Mouse (Mus musculus) adrenal gland, adult 8-10 months (tissue): ENCODE measurements around the gene Hbp1. TPM values are rescaled to one million over a fixed set of nuclear protein-coding genes. Genes with fewer than 3 reads are reported as not detected.
A peak's percentile ranks its signal among the peaks of the same experiment; 100 is the strongest.

Experiments used
- DNase-seq: peaks from one replicate; pipeline ENCODE4 v3.0.0; 2022
- total RNA-seq, 4 experiments: library from RNA; stranded (reverse); gene quantifications; 2 replicates each; pipeline ENCODE4 v1.2.4; 2022

Gene Hbp1
- total RNA-seq, 4 experiments from 2014 or later, result 84.3 to 114 (median 91.1) TPM

GRCm38 (mm10) chr12:31949193-31949741 is 1.1 kb downstream of the Hbp1 start:
- DNase-seq, result peak; percentile 89

GRCm38 (mm10) chr12:31948101-31949000 is 2.0 kb downstream of the Hbp1 start:
- DNase-seq, result no peak

GRCm38 (mm10) chr12:31947476-31947875 is 2.9 kb downstream of the Hbp1 start:
- no peak for DNase-seq

- DNase-seq, result no peak
These were observed 5.9 kb downstream of the Hbp1 start for GRCm38 (mm10) chr12:31944405-31944804.

DNA sequence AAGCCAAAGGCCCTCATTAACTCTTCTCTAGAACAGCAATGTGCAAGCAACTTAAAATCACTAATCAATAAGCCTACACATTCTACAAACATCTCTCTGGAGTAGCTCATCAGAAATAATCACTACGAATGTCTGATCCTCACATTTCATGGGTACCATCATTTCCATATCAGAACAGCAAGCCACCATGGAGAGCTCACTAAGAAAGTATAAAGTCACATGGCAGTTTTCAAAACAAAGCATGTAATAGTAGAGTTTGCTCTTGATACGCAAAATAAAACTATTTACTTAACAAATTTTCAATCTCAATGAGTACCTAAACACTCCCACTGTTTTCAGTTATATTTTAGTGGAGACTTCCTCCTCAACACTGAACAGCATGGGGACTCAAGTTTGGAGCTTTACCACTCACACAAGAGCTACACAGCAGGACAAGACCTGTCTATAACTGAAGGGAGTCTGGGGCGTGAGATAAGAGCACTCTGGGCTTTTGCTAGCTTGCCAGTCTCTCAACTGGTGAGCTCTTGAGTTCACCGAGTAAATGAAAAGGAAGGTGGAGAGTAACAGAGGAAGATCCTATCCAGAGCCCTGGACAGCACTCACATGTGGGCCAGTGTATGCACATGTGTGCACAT is 7.2 kb downstream of the Hbp1 start:
- DNase-seq, result no peak

DNA sequence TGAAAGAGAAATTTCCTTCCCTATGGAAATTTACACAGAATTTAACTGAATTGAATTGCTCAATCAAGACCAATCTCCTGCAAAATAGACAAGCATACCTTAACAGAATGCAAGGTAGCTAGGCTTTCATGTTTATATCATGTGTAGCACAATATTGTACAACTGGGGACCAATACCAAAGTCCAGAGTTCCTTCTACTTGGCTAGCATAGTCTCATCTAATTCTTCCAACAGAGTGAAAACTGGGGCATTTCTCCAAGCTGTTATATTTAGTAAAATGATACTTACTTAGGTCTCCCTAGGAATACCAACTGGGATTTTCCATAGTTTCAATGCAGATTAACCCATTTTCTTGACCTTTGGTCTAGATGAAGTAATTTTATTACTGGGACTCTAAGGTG is 11.3 kb downstream of the Hbp1 start:
- DNase-seq, result no peak

DNA sequence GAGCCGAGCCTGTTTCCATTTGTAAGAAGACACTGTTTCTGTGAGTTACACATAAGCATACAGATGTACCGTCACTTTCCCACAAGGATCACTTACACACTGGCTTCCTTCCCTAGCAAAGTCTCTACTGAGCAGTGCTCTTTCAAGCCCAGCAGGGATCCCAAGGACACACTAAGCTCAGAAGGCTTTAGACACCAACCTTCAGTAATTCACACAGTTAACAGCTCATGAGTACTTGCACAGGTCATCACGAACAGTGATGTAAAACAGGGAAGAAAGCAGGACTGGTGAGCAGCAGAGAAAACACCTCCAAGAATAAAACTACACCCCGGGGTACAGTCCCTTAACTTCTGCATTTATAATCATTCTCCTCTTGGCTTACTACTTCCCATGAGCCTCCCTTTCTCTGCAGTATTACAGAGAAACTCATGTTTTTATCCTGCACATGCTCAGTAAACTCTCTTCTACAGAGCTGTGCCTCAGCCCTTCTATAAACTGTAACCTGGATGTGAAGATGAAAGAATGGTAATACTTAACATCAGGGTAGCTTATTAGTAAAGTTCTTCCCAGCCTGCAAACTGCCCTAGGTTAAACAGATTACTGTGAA is 11.8 kb downstream of the Hbp1 start:
- DNase-seq, result no peak

GRCm38 (mm10) chr12:31937613-31938012 is 12.7 kb downstream of the Hbp1 start:
- no peak for DNase-seq

- no peak for DNase-seq
These were observed 13.6 kb downstream of the Hbp1 start for GRCm38 (mm10) chr12:31936657-31937300.

- no peak for DNase-seq
These were observed 18.5 kb downstream of the Hbp1 start for GRCm38 (mm10) chr12:31931818-31932217.

DNA sequence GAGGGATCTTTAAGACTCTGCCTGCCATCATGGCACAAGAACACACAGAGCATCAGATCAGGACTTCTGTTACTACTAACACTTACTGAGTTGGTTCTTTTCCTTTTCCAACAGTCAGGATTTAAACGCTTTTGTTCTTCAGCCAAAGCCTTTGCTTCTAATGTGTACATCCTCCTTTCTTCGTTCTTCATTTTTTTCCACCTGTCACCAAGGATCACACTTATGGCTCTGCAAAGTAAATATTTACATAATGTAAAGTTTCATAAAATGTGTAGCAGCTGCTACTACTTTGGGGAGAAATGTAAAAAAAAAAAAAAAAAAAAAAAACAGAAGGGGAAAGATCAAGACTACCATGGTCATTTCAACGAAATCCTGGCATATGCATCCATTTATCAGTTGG is 21.8 kb downstream of the Hbp1 start:
- DNase-seq, result no peak

- peak; percentile 45 for DNase-seq
These were observed 23.7 kb downstream of the Hbp1 start for GRCm38 (mm10) chr12:31926661-31927061.

DNA sequence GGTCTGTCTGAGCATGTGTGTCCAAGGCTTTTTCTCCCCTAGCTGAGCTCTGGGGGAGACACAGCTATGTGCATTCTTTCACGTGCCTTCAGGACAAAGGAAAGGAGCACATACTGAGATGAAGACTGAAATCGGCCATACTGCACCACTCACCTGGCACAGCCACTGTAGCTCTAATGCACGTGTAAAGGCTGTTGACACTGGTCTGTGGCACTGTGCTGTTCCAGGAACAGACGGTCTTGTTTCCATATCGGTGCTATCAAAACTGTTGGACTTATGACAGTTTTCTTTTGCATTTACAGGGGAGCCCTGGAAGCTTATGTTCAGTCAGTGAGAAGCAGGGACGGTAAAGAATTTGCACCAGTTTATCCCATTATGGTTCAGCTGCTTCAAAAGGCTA is 25.0 kb downstream of the Hbp1 start:
- DNase-seq, result no peak

GRCm38 (mm10) chr12:31924135-31924534 is 26.2 kb downstream of the Hbp1 start:
- DNase-seq, result no peak

DNA sequence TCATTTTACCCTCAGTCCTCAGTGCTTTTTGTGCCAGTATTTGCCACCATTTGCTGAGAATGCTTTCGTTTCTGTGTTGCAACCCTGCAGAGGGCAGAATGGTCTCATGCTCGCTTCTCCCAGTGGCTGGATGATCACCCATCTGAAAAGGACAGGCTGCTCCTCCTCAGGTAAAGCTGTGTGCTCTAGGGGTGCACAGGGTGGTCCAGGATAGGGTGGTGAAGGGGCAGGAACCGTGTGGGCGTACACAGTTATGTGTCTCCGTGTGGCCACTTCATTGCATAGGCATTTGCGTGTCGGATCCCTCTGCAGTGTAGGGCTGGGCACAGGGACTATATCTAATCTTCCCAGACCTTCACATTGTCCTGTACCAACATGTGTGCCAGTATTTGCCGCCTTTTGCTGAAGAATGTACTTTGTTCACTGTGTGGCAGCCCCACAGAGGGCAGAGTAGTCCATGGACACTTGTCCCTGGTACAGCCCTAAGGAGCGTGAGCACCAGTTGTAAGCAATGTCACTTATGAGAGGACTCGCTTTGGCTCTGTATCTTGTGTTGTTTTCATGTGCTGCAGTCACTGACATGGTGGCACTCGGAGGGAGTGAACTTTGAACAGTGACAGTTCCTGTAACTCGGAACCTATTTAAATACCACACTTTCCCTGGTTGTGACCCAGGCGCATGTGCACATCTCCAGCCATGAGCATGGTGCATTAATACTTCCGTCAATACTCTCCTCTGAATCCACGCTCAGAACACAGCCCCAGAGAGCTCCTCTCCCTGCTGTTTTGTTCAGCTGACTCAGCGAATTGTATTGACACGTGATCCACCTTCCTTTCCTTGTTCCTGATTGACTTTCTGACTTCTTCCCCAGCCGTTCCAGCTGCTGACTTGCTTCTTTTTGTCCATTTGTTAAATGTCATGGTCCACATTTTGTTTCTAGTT is 29.6 kb downstream of the Hbp1 start:
- DNase-seq, result no peak

DNA sequence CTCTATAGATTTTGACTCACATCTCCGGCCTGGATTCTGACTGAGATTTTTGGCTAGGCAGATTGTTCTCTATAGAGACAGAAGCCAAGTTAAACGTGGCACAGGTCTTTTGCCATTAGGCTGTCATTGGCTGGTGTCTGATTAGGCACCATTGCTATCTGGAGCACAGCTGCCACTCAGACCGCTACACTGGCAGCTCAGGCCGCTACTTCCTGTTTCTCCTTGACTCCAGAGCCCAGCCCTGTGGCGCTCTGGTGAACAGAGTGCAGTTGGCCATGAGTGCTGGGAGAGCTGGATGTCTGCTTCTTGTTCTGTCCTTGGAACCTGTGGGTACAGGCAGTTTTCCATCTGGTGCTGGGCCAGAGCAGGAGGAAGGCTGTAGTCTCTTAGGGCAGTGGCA is 33.1 kb downstream of the Hbp1 start:
- peak; percentile 85 for DNase-seq

DNA sequence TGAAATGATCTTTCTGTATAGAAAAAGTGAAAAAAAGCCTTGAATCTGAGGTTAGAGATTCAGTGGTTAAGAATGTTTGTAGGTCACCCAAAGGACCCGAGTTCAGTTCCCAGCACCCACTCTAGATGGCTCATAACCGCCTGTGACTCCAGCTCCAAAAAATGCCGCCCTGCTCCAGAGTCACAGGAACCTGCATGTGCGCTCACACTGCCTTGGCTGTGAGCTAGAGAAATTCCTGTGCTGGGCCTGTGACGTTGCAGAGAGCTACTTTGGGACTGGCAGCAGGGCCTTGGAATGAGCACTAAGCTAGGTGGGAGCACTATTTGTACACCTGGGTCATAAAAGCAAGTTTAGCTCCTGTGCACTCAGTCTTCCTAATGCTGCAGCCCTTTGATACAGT is 33.6 kb downstream of the Hbp1 start:
- DNase-seq, result no peak

DNA sequence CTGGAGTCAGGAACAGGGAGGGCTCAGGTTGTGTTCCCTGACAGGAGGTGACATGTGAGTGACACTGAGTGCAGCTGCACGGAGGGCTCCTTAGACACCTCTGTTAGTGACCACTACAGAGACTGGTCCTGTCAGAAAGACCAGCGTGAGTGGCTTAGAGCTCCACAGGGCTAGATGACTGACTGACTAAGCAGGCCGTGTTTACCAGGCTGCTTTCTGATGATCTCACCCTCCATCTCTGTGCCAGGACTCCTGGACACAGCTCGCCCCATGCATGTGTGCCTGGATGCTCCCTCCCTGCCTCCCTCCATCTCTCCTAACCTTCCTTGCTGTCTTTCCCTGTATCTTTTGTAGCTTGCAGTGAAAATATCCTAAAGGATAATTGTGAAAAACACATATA is 36.7 kb downstream of the Hbp1 start:
- peak; percentile 36 for DNase-seq

DNA sequence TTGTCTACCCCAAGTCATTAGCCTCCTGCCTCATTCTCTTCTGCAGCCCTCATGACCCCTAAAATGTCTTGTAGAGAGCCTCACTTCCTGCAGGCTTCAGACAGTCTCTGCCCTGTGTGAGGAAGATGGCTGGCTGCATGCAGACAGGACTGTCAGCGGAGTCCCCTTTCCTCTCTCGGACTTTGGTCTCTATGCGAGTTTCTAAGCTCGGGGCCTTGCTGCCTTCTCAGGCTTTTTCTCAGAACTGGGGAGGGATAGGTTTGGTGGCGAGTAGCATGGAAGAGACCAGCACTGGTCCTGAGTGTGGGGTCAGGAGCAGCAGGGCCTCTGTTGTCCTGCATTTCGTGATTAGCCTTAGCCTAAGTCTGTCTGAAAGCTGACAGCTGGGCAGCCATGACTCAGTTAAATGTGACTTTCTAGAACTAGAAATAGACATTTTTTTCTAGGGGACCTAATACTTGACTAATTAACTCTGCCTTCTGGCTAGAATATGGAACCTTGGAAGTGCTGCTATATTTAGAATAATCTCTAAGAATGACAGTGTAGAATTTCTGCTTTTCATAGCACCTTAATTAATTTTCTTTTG is 37.3 kb downstream of the Hbp1 start:
- DNase-seq, result no peak

- DNase-seq, result no peak
These were observed 42.9 kb downstream of the Hbp1 start for GRCm38 (mm10) chr12:31907436-31907835.
